Mouse (Mus musculus) midbrain, embryonic 11.5 days (tissue): ENCODE measurements around the gene Cylc1. TPM values are rescaled to one million over a fixed set of nuclear protein-coding genes. Genes with fewer than 3 reads are reported as not detected.

ENCODE experiments used
- ATAC-seq: fragments of 200-750 bp; cut with Nextera tagmentation; 2 replicates; pipeline ENCODE4 v1.8.0; 2017; ENCODE audit warnings: moderate TSS enrichment, moderate library complexity; ENCODE audit not compliant: low FRiP score
- DNase-seq: peaks from one replicate; pipeline ENCODE4 v3.0.0; 2015; ENCODE audit warnings: low spot score; ENCODE audit errors: missing footprints
- H3K27ac ChIP-seq: fragments of 300-500 bp; sonication (generic); 2 replicates; pipeline ENCODE4 v1.5.1; 2014; ENCODE audit warnings: low read depth, low read length
- H3K27me3 ChIP-seq: fragments of 300-500 bp; sonication (generic); 2 replicates; pipeline ENCODE4 v1.6.1; 2014; ENCODE audit warnings: mild to moderate bottlenecking, low read length, moderate library complexity, mixed read lengths; ENCODE audit not compliant: control insufficient read depth, insufficient read depth
- H3K36me3 ChIP-seq: fragments of 300-500 bp; sonication (generic); 2 replicates; pipeline ENCODE4 v1.6.1; 2014; ENCODE audit warnings: mild to moderate bottlenecking, low read length, moderate library complexity, mixed read lengths; ENCODE audit not compliant: control insufficient read depth, insufficient read depth
- H3K4me1 ChIP-seq: fragments of 300-500 bp; sonication (generic); 2 replicates; pipeline ENCODE4 v1.6.1; 2014; ENCODE audit warnings: low read length; ENCODE audit not compliant: control insufficient read depth, insufficient read depth
- H3K4me2 ChIP-seq: fragments of 300-500 bp; sonication (generic); 2 replicates; pipeline ENCODE4 v1.6.1; 2014; ENCODE audit warnings: mild to moderate bottlenecking, moderate library complexity
- H3K4me3 ChIP-seq: fragments of 300-500 bp; sonication (generic); 2 replicates; pipeline ENCODE4 v1.5.1; 2014; ENCODE audit warnings: low read depth, low read length
- H3K9ac ChIP-seq: fragments of 300-500 bp; sonication (generic); 2 replicates; pipeline ENCODE4 v1.6.1; 2014; ENCODE audit warnings: low read length
- H3K9me3 ChIP-seq: fragments of 300-500 bp; sonication (generic); 2 replicates; pipeline ENCODE4 v1.6.1; 2016; ENCODE audit warnings: low read length; ENCODE audit not compliant: control insufficient read depth
- WGBS: fragments of 180-500 bp; shearing (Covaris S2); extraction: QIAGEN DNeasy Blood & Tissue Kit; methylation state at CpG from one replicate; pipeline ENCODE4 v1.1.7; 2014; 5-methylcytosine and 5-hydroxymethylcytosine counted together
- polyA plus RNA-seq: library from polyadenylated mRNA; unstranded; fragments of >200 nt; fragmentation: Nextera tagmentation; extraction: Ambion mirVana; gene quantifications from 2 replicates; pipeline ENCODE4 v1.2.1, GENCODE M21; 2014

Gene Cylc1
- not detected in 2 replicates for polyA plus RNA-seq

GRCm38 (mm10) chrX:111110118-111110517, at the start of gene Cylc1:
TSS of gene Cylc1 (plus strand) at chrX:111110418.
- Histone ChIP-seq H3K27ac (no peak within 1 kb of the TSS), H3K4me2 (no peak within 1 kb of the TSS), H3K9me3 (no peaks in the 10 kb centered on the region), H3K27me3 (no peaks in the 10 kb centered on the region), H3K4me1 (no peaks in the 10 kb centered on the region), H3K36me3 (no peaks in the 10 kb centered on the region), H3K9ac (no peak within 1 kb of the TSS), H3K4me3 (no peak within 1 kb of the TSS)
- DNase-seq (no peak), ATAC-seq (no peak)

GRCm38 (mm10) chrX:111078680-111079079, 31.5 kb upstream of the Cylc1 start:
- no peak overlapping the region for H3K4me2 ChIP-seq
- H3K27me3 ChIP-seq, result no peaks in the 10 kb centered on the region
- H3K4me3 ChIP-seq, result no peak overlapping the region
- no peaks in the 10 kb centered on the region for H3K9me3 ChIP-seq
- no peak overlapping the region for H3K9ac ChIP-seq
- ATAC-seq (no peak), DNase-seq (no peak)
- H3K4me1 ChIP-seq, result no peaks in the 10 kb centered on the region
- H3K36me3 ChIP-seq, result no peaks in the 10 kb centered on the region
- 85% methylated on average over 8 of the region's 8 CpGs for WGBS
- H3K27ac ChIP-seq, result no peak overlapping the region

DNA sequence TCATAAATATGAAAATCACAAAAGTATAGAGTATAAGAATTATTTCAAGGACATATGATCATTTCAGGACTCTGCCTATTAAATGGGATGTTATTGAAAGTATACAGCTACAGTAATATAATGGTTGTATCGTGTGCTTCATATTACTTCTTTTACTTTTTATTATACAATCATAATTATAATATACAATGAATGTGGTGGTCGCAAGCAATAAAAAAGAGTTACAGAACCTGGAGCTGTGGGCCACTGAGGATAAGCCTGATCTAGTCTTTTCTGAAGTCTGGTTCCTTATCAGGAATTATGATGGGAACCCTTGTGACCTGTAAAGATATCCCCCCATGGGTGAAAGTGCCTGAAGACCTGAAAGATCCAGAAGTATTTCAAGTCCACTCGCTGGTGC, 57.8 kb downstream of the Cylc1 start, which contains the start of gene Gm10112:
Gene Gm10112, plus strand, starts transcription at position 301 of the 400 bp plus-strand sequence.
- H3K9me3 ChIP-seq, result no peaks in the 10 kb centered on the region
- H3K9ac ChIP-seq, result no peak within 1 kb of the TSS
- no peak for DNase-seq
- ATAC-seq, result no peak
- WGBS, result 95% methylated on average over 3 of the region's 3 CpGs
- H3K4me2 ChIP-seq, result no peak within 1 kb of the TSS
- no peaks in the 10 kb centered on the region for H3K4me1 ChIP-seq
- H3K27me3 ChIP-seq, result no peaks in the 10 kb centered on the region
- H3K4me3 ChIP-seq, result no peak within 1 kb of the TSS
- no peaks in the 10 kb centered on the region for H3K36me3 ChIP-seq
- no peak within 1 kb of the TSS for H3K27ac ChIP-seq

Other genes starting within 250 kb of the Cylc1 start
- gene Gm10112, start 57.9 kb downstream of the Cylc1 start, polyA plus RNA-seq, result not detected in 2 replicates